Mouse (Mus musculus) lung, embryonic 15.5 days (tissue): ENCODE measurements around the gene Sh3bp4. TPM values are rescaled to one million over a fixed set of nuclear protein-coding genes. Genes with fewer than 3 reads are reported as not detected.

Experiments
- ATAC-seq: fragments of 200-750 bp; cut with Nextera tagmentation; 2 replicates; pipeline ENCODE4 v1.8.0; 2017; ENCODE audit warnings: moderate number of reproducible peaks, borderline replicate concordance; ENCODE audit not compliant: low FRiP score, low TSS enrichment; ENCODE audit errors: extremely low read depth
- H3K27ac ChIP-seq: fragments of 300-500 bp; sonication (generic); 2 replicates; pipeline ENCODE4 v1.5.1; 2015; ENCODE audit warnings: moderate library complexity, mild to moderate bottlenecking, inconsistent platforms
- H3K27me3 ChIP-seq: fragments of 300-500 bp; sonication (generic); 2 replicates; pipeline ENCODE4 v1.6.1; 2015; ENCODE audit warnings: inconsistent platforms
- H3K36me3 ChIP-seq: fragments of 300-500 bp; sonication (generic); 2 replicates; pipeline ENCODE4 v1.6.1; 2015; ENCODE audit warnings: inconsistent platforms
- H3K4me1 ChIP-seq: fragments of 300-500 bp; sonication (generic); 2 replicates; pipeline ENCODE4 v1.6.1; 2015; ENCODE audit warnings: inconsistent platforms
- H3K4me2 ChIP-seq: fragments of 300-500 bp; sonication (generic); 2 replicates; pipeline ENCODE4 v1.6.1; 2015; ENCODE audit warnings: inconsistent platforms, mild to moderate bottlenecking, moderate library complexity
- H3K4me3 ChIP-seq: fragments of 300-500 bp; sonication (generic); 2 replicates; pipeline ENCODE4 v1.5.1; 2015; ENCODE audit warnings: mild to moderate bottlenecking, inconsistent platforms
- H3K9ac ChIP-seq: fragments of 300-500 bp; sonication (generic); 2 replicates; pipeline ENCODE4 v1.6.1; 2015; ENCODE audit warnings: inconsistent platforms
- H3K9me3 ChIP-seq: fragments of 300-500 bp; sonication (generic); 2 replicates; pipeline ENCODE4 v1.6.1; 2016; ENCODE audit warnings: inconsistent platforms
- WGBS: fragments of 180-500 bp; shearing (Covaris S2); methylation state at CpG from one replicate; pipeline ENCODE4 v1.1.7; 2015; 5-methylcytosine and 5-hydroxymethylcytosine counted together
- polyA plus RNA-seq: library from polyadenylated mRNA; unstranded; fragments of >200 nt; fragmentation: Nextera tagmentation; extraction: Ambion mirVana; gene quantifications from 2 replicates; pipeline ENCODE4 v1.2.1, GENCODE M21; 2015

Gene Sh3bp4
- polyA plus RNA-seq, 1 experiment from 2014 or later: 27.1 TPM

GRCm38 (mm10) chr1:89086575-89087153 lies 16.4 kb downstream of the Sh3bp4 start:
- 0 out of 2 replicates have a peak, but pooled peaks have one; percentile 2 for ATAC-seq
- Histone ChIP-seq H3K9ac (no peak overlapping the region), H3K27ac (no peak overlapping the region), H3K4me2 (no peak overlapping the region), H3K9me3 (no peaks in the 10 kb centered on the region), H3K27me3 (no peaks in the 10 kb centered on the region), H3K4me1 (peaks cover 48% of the 10 kb centered on the region), H3K36me3 (no peaks in the 10 kb centered on the region), H3K4me3 (no peak overlapping the region)
- 70% methylated on average over 9 of the region's 9 CpGs for WGBS

GRCm38 (mm10) chr1:89088144-89088543 lies 17.9 kb downstream of the Sh3bp4 start:
- H3K27ac ChIP-seq: peak overlapping the region; percentile 5; the same call in 1 of the 2 replicates
- H3K9ac ChIP-seq: no peak overlapping the region
- peaks cover 54% of the 10 kb centered on the region for H3K4me1 ChIP-seq
- no peaks in the 10 kb centered on the region for H3K36me3 ChIP-seq
- no peak overlapping the region for H3K4me3 ChIP-seq
- no peak for ATAC-seq
- H3K27me3 ChIP-seq: no peaks in the 10 kb centered on the region
- no peaks in the 10 kb centered on the region for H3K9me3 ChIP-seq
- WGBS: 34% methylated on average over 10 of the region's 10 CpGs
- H3K4me2 ChIP-seq: no peak overlapping the region

GRCm38 (mm10) chr1:89088748-89089288 lies 18.6 kb downstream of the Sh3bp4 start:
- WGBS: 49% methylated on average over 3 of the region's 3 CpGs
- H3K4me1 ChIP-seq: peaks cover 61% of the 10 kb centered on the region
- no peaks in the 10 kb centered on the region for H3K36me3 ChIP-seq
- H3K9me3 ChIP-seq: no peaks in the 10 kb centered on the region
- no peak overlapping the region for H3K27ac ChIP-seq
- H3K4me2 ChIP-seq: no peak overlapping the region
- ATAC-seq: no peak
- no peak overlapping the region for H3K4me3 ChIP-seq
- no peaks in the 10 kb centered on the region for H3K27me3 ChIP-seq
- H3K9ac ChIP-seq: no peak overlapping the region

GRCm38 (mm10) chr1:89089821-89090600 lies 19.8 kb downstream of the Sh3bp4 start:
- Histone ChIP-seq H3K4me1 (peaks cover 71% of the 10 kb centered on the region), H3K9ac (no peak overlapping the region), H3K9me3 (no peaks in the 10 kb centered on the region), H3K4me2 (no peak overlapping the region; the same call in 1 of the 2 replicates), H3K27me3 (no peaks in the 10 kb centered on the region), H3K4me3 (no peak overlapping the region), H3K36me3 (no peaks in the 10 kb centered on the region), H3K27ac (peak overlapping the region; percentile 54)
- WGBS: 43% methylated on average over 21 of the region's 21 CpGs
- ATAC-seq: no peak

- no peak overlapping the region; the same call in 1 of the 2 replicates for H3K4me2 ChIP-seq
- 51% methylated on average over 8 of the region's 8 CpGs for WGBS
- peaks cover 72% of the 10 kb centered on the region for H3K4me1 ChIP-seq
Measured at GRCm38 (mm10) chr1:89090676-89091075, 20.5 kb downstream of the Sh3bp4 start.

GRCm38 (mm10) chr1:89092019-89092418 lies 21.8 kb downstream of the Sh3bp4 start:
- peak overlapping the region; percentile 87 for H3K27ac ChIP-seq
- no peaks in the 10 kb centered on the region for H3K9me3 ChIP-seq
- peak overlapping the region; percentile 37 for H3K4me2 ChIP-seq
- H3K4me1 ChIP-seq: peaks cover 81% of the 10 kb centered on the region
- 41% methylated on average over 5 of the region's 5 CpGs for WGBS
- no peak for ATAC-seq
- H3K36me3 ChIP-seq: no peaks in the 10 kb centered on the region
- H3K27me3 ChIP-seq: no peaks in the 10 kb centered on the region
- peak overlapping the region; percentile 16; the same call in 1 of the 2 replicates for H3K9ac ChIP-seq
- no peak overlapping the region for H3K4me3 ChIP-seq

More at GRCm38 (mm10) chr1:89090676-89091075, 20.5 kb downstream of the Sh3bp4 start:
- peak overlapping the region; percentile 54 for H3K27ac ChIP-seq
- H3K27me3 ChIP-seq: no peaks in the 10 kb centered on the region
- H3K36me3 ChIP-seq: no peaks in the 10 kb centered on the region
- ATAC-seq: no peak
- no peak overlapping the region for H3K4me3 ChIP-seq
- no peaks in the 10 kb centered on the region for H3K9me3 ChIP-seq
- H3K9ac ChIP-seq: no peak overlapping the region

- H3K36me3 ChIP-seq: no peaks in the 10 kb centered on the region
- 9% methylated on average over 19 of the region's 19 CpGs for WGBS
- no peaks in the 10 kb centered on the region for H3K9me3 ChIP-seq
- no peak overlapping the region for H3K4me3 ChIP-seq
- peak overlapping the region; percentile 37 for H3K4me2 ChIP-seq
- peak; percentile 54; the same call in 1 of the 2 replicates for ATAC-seq
- H3K9ac ChIP-seq: peak overlapping the region; percentile 16; the same call in 1 of the 2 replicates
- H3K27me3 ChIP-seq: no peaks in the 10 kb centered on the region
- H3K4me1 ChIP-seq: peaks cover 81% of the 10 kb centered on the region
- H3K27ac ChIP-seq: peak overlapping the region; percentile 87
Measured at GRCm38 (mm10) chr1:89092442-89092991, 22.3 kb downstream of the Sh3bp4 start.

GRCm38 (mm10) chr1:89093696-89094095 lies 23.5 kb downstream of the Sh3bp4 start:
- H3K27ac ChIP-seq: no peak overlapping the region
- H3K9me3 ChIP-seq: no peaks in the 10 kb centered on the region
- peaks cover 70% of the 10 kb centered on the region for H3K4me1 ChIP-seq
- H3K4me2 ChIP-seq: no peak overlapping the region
- H3K36me3 ChIP-seq: no peaks in the 10 kb centered on the region
- WGBS: 67% methylated on average over 5 of the region's 5 CpGs
- no peaks in the 10 kb centered on the region for H3K27me3 ChIP-seq
- no peak overlapping the region for H3K4me3 ChIP-seq
- no peak overlapping the region for H3K9ac ChIP-seq
- no peak for ATAC-seq

- Histone ChIP-seq H3K9me3 (no peaks in the 10 kb centered on the region), H3K36me3 (no peaks in the 10 kb centered on the region), H3K4me3 (no peak overlapping the region), H3K27me3 (no peaks in the 10 kb centered on the region), H3K4me2 (no peak overlapping the region), H3K9ac (no peak overlapping the region), H3K27ac (no peak overlapping the region), H3K4me1 (peaks cover 64% of the 10 kb centered on the region)
- 27% methylated on average over 4 of the region's 4 CpGs for WGBS
- ATAC-seq: no peak
Measured at GRCm38 (mm10) chr1:89094416-89094815, 24.2 kb downstream of the Sh3bp4 start.

- Histone ChIP-seq H3K9ac (no peak overlapping the region), H3K27me3 (no peaks in the 10 kb centered on the region), H3K36me3 (no peaks in the 10 kb centered on the region), H3K4me1 (peaks cover 50% of the 10 kb centered on the region), H3K4me3 (no peak overlapping the region), H3K4me2 (no peak overlapping the region; the same call in 1 of the 2 replicates), H3K27ac (no peak overlapping the region), H3K9me3 (no peaks in the 10 kb centered on the region)
- WGBS: 42% methylated on average over 14 of the region's 14 CpGs
- no peak for ATAC-seq
Measured at GRCm38 (mm10) chr1:89095642-89096424, 25.6 kb downstream of the Sh3bp4 start.
